Mouse (Mus musculus) adrenal gland, postnatal 36 days (tissue): ENCODE data around the gene Diaph3. TPM values are rescaled to one million over a fixed set of nuclear protein-coding genes. Genes with fewer than 3 reads are reported as not detected.
A peak's percentile ranks its signal among the peaks of the same experiment; 100 is the strongest.

ENCODE experiments used
- DNase-seq, 2 experiments: peaks; one replicate each; pipeline ENCODE4 v3.0.0; 2021; ENCODE audit warnings: mixed read lengths in 1 of 2
- long read RNA-seq, 2 experiments: library from polyadenylated mRNA; stranded (forward); transcript quantifications; one replicate each; pipeline ENCODE4 v2.0.0; 2021; ENCODE audit warnings: borderline sequencing depth in 2 of 2
- total RNA-seq, 2 experiments: library from RNA; stranded (reverse); gene quantifications; 2 replicates each; pipeline ENCODE4 v1.2.3; 2021

The Diaph3 gene
- 1 to 10 TPM; 2.4 to 5.0 TPM for total RNA-seq
- long read RNA-seq, experiment 1, partial matches to known transcripts: 0 of 2 reads
- long read RNA-seq, experiment 1, other reads (novel, unspliced or antisense): 2 of 2 reads
- long read RNA-seq, experiment 2: 0 reads

GRCm38 (mm10) chr14:87140963-87141486 is at the start of gene Diaph3:
Gene Diaph3 (minus strand): TSS chr14:87141235.
- DNase-seq: peak; percentile 96 to 97

- no peak for DNase-seq
Measured at GRCm38 (mm10) chr14:87190685-87191084, 49.6 kb upstream of the Diaph3 start.

- no peak for DNase-seq
Measured at GRCm38 (mm10) chr14:87171577-87171976, 30.5 kb upstream of the Diaph3 start.

- DNase-seq: no peak
Measured at GRCm38 (mm10) chr14:87169151-87169550, 28.1 kb upstream of the Diaph3 start.

GRCm38 (mm10) chr14:87155621-87156238 is 14.7 kb upstream of the Diaph3 start:
- no peak for DNase-seq

- no peak for DNase-seq
Measured at GRCm38 (mm10) chr14:87149684-87150083, 8.6 kb upstream of the Diaph3 start.

GRCm38 (mm10) chr14:87146704-87147103 is 5.7 kb upstream of the Diaph3 start:
- no peak for DNase-seq

GRCm38 (mm10) chr14:87145351-87145750 is 4.3 kb upstream of the Diaph3 start:
- no peak for DNase-seq

- no peak for DNase-seq
Measured at GRCm38 (mm10) chr14:87141777-87142176, 742 bp upstream of the Diaph3 start.

GRCm38 (mm10) chr14:87140327-87140962 is 590 bp downstream of the Diaph3 start:
- DNase-seq: no peak

- no peak for DNase-seq
Measured at GRCm38 (mm10) chr14:87126076-87126639, 14.9 kb downstream of the Diaph3 start.

- DNase-seq: no peak
Measured at GRCm38 (mm10) chr14:87125492-87125891, 15.5 kb downstream of the Diaph3 start.

GRCm38 (mm10) chr14:87123091-87123490 is 17.9 kb downstream of the Diaph3 start:
- no peak for DNase-seq

GRCm38 (mm10) chr14:87121868-87122267 is 19.2 kb downstream of the Diaph3 start:
- DNase-seq: no peak

GRCm38 (mm10) chr14:87110634-87111033 is 30.4 kb downstream of the Diaph3 start:
- no peak for DNase-seq

GRCm38 (mm10) chr14:87099380-87100088 is 41.5 kb downstream of the Diaph3 start:
- no peak for DNase-seq

GRCm38 (mm10) chr14:87098093-87098492 is 42.9 kb downstream of the Diaph3 start:
- DNase-seq: no peak

- DNase-seq: no peak
Measured at GRCm38 (mm10) chr14:87091522-87091921, 49.5 kb downstream of the Diaph3 start.

GRCm38 (mm10) chr14:87091108-87091507 is 49.9 kb downstream of the Diaph3 start:
- no peak for DNase-seq

GRCm38 (mm10) chr14:87088928-87089327 is 52.1 kb downstream of the Diaph3 start:
- no peak for DNase-seq

- no peak for DNase-seq
Measured at GRCm38 (mm10) chr14:87088456-87088855, 52.6 kb downstream of the Diaph3 start.

GRCm38 (mm10) chr14:87087996-87088395 is 53.0 kb downstream of the Diaph3 start:
- no peak for DNase-seq
